Mouse (Mus musculus) small intestine, adult 2 months (tissue): ENCODE measurements around the gene Wfdc12. TPM values are rescaled to one million over a fixed set of nuclear protein-coding genes. Genes with fewer than 3 reads are reported as not detected.

Experiments used
- H3K27ac ChIP-seq: fragments of 200-500 bp; 2 replicates; pipeline ENCODE4 v1.5.1; 2012; ENCODE audit warnings: low read depth, low read length, control low read depth, inconsistent platforms; ENCODE audit not compliant: insufficient read depth
- H3K27me3 ChIP-seq: fragments of 200-500 bp; 2 replicates; pipeline ENCODE4 v1.6.1; 2012; ENCODE audit warnings: mild to moderate bottlenecking, moderate library complexity, low read length, inconsistent platforms; ENCODE audit not compliant: control insufficient read depth, insufficient read depth
- H3K36me3 ChIP-seq: fragments of 200-500 bp; 2 replicates; pipeline ENCODE4 v1.6.1; 2012; ENCODE audit warnings: mild to moderate bottlenecking, low read length, control low read depth, inconsistent platforms; ENCODE audit not compliant: control insufficient read depth, insufficient read depth
- H3K4me1 ChIP-seq: fragments of 200-500 bp; 2 replicates; pipeline ENCODE4 v1.6.1; 2012; ENCODE audit warnings: low read length, inconsistent platforms, mixed read lengths; ENCODE audit not compliant: control insufficient read depth, insufficient read depth, insufficient read length
- H3K4me3 ChIP-seq: fragments of 200-500 bp; 2 replicates; pipeline ENCODE4 v1.5.1; 2012; ENCODE audit warnings: low read depth, mild to moderate bottlenecking, control low read depth, inconsistent platforms, low read length, moderate library complexity
- CTCF ChIP-seq: fragments of 200-500 bp; IDR thresholded peaks from 2 replicates; pipeline ENCODE4 v1.5.1; 2012; ENCODE audit warnings: low read depth, mild to moderate bottlenecking, control low read depth, inconsistent platforms, low read length, moderate library complexity, mixed read lengths; ENCODE audit not compliant: insufficient replicate concordance, insufficient read length; ENCODE audit errors: extremely low read depth
- POLR2A ChIP-seq: fragments of 200-500 bp; IDR thresholded peaks from 2 replicates; pipeline ENCODE4 v1.6.1; 2012; ENCODE audit warnings: low read depth, mild to moderate bottlenecking, control low read depth, inconsistent platforms, low read length, moderate library complexity
- WGBS: fragments of 180-500 bp; shearing (Covaris S2); methylation state at CpG from one replicate; pipeline ENCODE4 v1.1.7; 2018; 5-methylcytosine and 5-hydroxymethylcytosine counted together
- polyA plus RNA-seq: library from polyadenylated mRNA; depleted of rRNA; stranded (reverse); fragments of >200 nt; gene quantifications from 2 replicates; pipeline ENCODE4 v1.2.3, GENCODE M21; 2012; rRNA removed

The Wfdc12 gene
- polyA plus RNA-seq, 1 experiment = not detected

- Histone ChIP-seq H3K27me3 (no peaks in the 10 kb centered on the region), H3K4me1 (no peaks in the 10 kb centered on the region), H3K36me3 (peaks cover 10% of the 10 kb centered on the region), H3K4me3 (no peak overlapping the region), H3K27ac (no peak overlapping the region)
- 75% methylated on average over 6 of the region's 6 CpGs for WGBS
- no peak for TF ChIP-seq CTCF
- no peak for TF ChIP-seq POLR2A
Measured at GRCm38 (mm10) chr2:164144025-164144424, 46.4 kb downstream of the Wfdc12 start.

- Histone ChIP-seq H3K27ac (0 out of 2 replicates have a peak overlapping the region, but pooled peaks have one; percentile 22), H3K36me3 (peaks cover 3% of the 10 kb centered on the region; the same call in 1 of the 2 replicates), H3K4me3 (no peak overlapping the region), H3K27me3 (no peaks in the 10 kb centered on the region), H3K4me1 (no peaks in the 10 kb centered on the region)
- TF ChIP-seq POLR2A = no peak
- WGBS = 75% methylated on average over 10 of the region's 10 CpGs
Measured at GRCm38 (mm10) chr2:164142021-164142420, 48.4 kb downstream of the Wfdc12 start.

Other genes starting within 250 kb of the Wfdc12 start
- 12.1 and 25.8 TPM in 2 replicates for gene Ywhab, start 195.6 kb downstream of the Wfdc12 start, polyA plus RNA-seq
- gene Pabpc1l, start 165.2 kb downstream of the Wfdc12 start, polyA plus RNA-seq = 0.10 and 0.18 TPM in 2 replicates
- 4.9 and 10.8 TPM in 2 replicates for gene Stk4, start 120.3 kb downstream of the Wfdc12 start, polyA plus RNA-seq
- 20.0 and 39.4 TPM in 2 replicates for gene Tomm34, start 119.4 kb downstream of the Wfdc12 start, polyA plus RNA-seq
- 0.06 and 0.25 TPM in 2 replicates for gene Kcns1, start 19.5 kb downstream of the Wfdc12 start, polyA plus RNA-seq
- gene Wfdc5, start 7.9 kb downstream of the Wfdc12 start, polyA plus RNA-seq = 0.24 TPM in 1 of 2 replicates, not detected in the other
- not detected in 2 replicates for gene Wfdc15a, start 9.5 kb upstream of the Wfdc12 start, polyA plus RNA-seq
- gene Wfdc15b, start 31.1 kb upstream of the Wfdc12 start, polyA plus RNA-seq = 1.2 TPM in 1 of 2 replicates, not detected in the other
- not detected in 2 replicates for gene Svs2, start 47.9 kb upstream of the Wfdc12 start, polyA plus RNA-seq
- not detected in 2 replicates for gene Svs3b, start 66.0 kb upstream of the Wfdc12 start, polyA plus RNA-seq
- gene Svs4, start 87.9 kb upstream of the Wfdc12 start, polyA plus RNA-seq = not detected in 2 replicates
- gene Svs3a, start 98.7 kb upstream of the Wfdc12 start, polyA plus RNA-seq = not detected in 2 replicates
- gene Svs6, start 126.1 kb upstream of the Wfdc12 start, polyA plus RNA-seq = not detected in 2 replicates
- not detected in 2 replicates for gene Svs5, start 142.1 kb upstream of the Wfdc12 start, polyA plus RNA-seq
- gene Slpi, start 198.5 kb upstream of the Wfdc12 start, polyA plus RNA-seq = 16.0 and 22.3 TPM in 2 replicates
- gene Rbpjl, start 212.5 kb upstream of the Wfdc12 start, polyA plus RNA-seq = 0.19 and 127 TPM in 2 replicates
- 0.49 and 2.7 TPM in 2 replicates for gene Matn4, start 214.6 kb upstream of the Wfdc12 start, polyA plus RNA-seq